Mouse (Mus musculus): ENCODE measurements around the gene Drd2. TPM values are rescaled to one million over a fixed set of nuclear protein-coding genes. Genes with fewer than 3 reads are reported as not detected.

Gene Drd2
- total RNA-seq (2021): 1 to 10 TPM; 3.2 to 3.5 TPM

- no peak for DNase-seq
Measured at GRCm38 (mm10) chr9:49340136-49341043, at the start of gene Drd2. Gene Drd2 (plus strand): TSS chr9:49340627.

- DNase-seq: no peak
Measured at GRCm38 (mm10) chr9:49295101-49295500, 45.3 kb upstream of the Drd2 start.

DNA sequence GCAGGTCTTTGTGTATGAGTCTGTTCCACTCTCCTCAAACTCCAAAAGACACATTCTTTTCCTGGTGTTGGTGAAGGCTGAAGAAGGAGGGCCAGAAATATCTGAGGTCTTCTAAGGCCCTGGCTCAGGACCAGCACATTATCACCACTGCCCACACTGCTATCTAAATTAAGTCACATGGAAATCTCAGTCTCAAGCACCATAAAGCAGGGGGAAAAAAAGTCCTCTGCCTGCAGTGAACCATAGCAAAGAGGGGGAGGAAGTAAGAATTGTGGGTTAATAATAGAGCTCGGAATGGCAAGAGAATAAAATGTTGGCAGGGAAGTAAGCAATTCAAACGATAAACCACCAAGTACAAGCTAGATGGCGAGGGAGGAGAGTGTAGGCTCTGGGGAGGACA, 32.9 kb upstream of the Drd2 start:
- DNase-seq: no peak

- DNase-seq: no peak
Measured at GRCm38 (mm10) chr9:49310821-49311220, 29.6 kb upstream of the Drd2 start.

DNA sequence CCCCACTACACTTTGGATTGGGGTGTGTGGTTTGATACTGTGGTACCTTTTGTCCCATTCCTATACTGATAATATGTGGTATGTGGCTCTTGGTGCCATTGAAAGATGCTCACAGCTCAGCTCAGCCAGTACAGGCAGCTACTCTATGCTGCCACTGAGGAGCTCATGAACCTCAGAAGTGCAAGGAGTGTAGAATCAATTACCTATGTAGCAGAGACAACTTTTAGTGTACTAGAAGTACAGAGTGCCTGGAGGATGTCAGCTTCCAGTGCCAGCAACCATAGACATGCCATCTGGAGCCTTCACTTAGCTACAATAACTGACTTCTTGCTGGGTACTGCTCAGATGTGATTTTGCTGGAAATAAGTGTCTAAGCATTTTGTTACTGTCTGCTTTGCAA, 21.8 kb upstream of the Drd2 start:
- DNase-seq: no peak

- no peak for DNase-seq
Measured at GRCm38 (mm10) chr9:49341044-49341365, 578 bp downstream of the Drd2 start.

GRCm38 (mm10) chr9:49365763-49366162, 25.3 kb downstream of the Drd2 start:
- no peak for DNase-seq

DNA sequence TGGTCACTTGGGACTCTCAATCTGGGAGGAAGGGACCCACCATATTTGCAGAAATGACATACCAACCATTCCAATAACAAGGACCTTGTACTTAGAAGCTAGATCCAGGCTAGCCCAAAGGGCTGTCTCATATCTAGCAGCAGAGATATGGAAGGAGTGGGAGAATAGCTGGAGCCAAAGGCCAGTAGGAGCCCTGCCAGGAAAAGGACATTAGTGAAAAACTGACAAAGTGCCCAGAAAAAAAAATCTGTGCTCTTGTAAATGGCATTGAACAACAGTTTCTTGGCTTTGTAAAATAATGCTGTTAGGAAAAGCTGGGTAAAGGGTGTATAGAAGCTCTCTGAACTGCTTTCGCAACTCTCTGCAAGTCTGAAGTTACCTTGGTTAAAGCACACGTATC, 33.5 kb downstream of the Drd2 start:
- no peak for DNase-seq

DNA sequence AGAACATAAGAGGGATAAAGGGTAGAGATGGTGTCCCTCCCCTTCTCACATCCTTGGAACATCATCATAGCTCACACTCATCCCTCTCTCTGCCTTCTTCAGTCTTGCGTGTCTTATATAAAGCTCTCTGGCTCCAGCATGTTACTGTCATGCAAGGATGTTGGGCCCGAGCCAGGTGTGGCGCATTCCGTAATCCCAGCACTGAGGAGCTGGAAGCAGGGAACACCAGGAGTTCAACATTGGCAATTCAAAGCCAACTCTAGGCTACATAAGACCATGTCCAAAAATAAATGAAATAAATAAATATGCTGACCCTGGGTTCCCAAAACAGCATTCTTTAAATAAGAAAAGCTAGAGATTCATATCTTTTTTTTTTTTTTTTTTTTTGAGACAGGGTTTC, 39.5 kb downstream of the Drd2 start:
- no peak for DNase-seq

DNA sequence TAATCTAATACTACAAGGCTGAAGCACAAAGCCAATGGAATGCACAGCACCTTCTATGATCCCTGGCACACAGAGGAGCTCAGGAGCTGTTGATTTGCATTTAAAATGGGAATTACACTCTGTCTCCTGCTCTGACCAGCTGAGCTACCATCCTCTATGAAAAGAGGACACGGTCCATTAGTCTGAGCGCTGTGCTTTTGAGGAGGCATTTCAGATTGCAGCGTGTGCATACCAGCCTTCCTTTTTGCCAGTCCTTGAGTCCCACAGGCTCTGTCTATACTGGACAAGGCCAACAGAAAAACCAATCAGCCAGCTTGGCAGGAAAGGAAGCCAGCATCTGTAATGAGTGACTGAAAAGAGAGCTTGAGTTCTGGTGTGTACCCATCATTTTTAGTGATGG, 43.6 kb downstream of the Drd2 start:
- DNase-seq: no peak

DNA sequence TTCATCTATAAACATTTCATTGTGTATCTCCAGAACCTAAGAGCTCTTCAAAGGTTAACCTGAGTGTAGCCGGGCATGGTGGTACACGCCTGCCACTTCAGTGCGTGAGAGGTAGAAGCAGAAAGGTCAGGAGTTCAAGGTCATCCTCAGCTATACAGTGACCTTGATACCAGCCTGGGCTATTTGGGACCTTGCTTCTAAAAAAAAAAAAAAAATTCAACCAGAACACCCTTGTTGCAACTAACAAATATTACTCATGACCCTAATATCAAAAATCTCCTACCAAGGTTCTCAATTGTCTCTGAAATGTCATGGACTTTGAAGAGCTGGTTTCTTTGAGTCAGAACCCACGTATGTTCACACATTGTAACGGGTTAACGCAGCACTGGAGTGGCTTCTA, 44.4 kb downstream of the Drd2 start:
- no peak for DNase-seq

DNA sequence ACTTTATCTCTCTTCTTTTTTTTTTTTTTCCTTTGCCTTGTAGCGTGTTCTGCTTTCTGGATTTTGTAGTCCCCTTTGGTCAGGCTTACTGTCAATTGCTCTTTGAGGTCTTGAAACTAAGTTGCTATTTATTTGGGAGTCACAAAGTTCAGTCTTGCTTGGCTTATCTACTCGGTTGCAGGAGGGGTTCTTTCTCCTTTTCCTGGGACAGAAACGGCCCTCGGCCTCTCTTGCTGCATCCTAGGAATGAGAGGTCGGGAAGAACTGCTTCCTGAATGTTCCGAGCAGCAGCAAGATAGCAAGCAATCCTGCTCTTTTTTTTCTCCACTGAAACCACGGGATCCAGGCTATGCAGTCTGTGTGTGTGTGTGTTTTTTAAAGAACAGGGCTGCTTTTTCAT, 44.9 kb downstream of the Drd2 start:
- DNase-seq: no peak

DNA sequence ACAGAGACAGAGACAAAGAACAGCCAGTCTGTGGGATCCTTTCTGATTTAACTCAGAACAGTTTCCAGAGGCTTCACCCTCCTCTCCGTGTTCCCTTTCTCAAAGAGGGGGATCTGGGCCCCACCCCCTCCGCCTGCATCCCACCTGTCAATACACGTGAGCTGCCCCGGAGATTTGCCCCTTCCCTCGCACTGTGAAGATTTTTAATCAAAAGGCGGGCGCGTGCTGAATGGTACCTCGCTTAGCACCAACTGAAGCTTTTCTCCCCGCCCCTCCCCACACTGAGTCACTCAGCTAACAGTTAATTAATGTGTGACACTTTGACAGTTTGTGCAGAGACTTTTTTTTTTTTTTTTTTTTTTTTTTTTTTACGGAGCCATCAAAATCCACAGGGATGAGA, 45.7 kb downstream of the Drd2 start:
- no peak for DNase-seq

DNA sequence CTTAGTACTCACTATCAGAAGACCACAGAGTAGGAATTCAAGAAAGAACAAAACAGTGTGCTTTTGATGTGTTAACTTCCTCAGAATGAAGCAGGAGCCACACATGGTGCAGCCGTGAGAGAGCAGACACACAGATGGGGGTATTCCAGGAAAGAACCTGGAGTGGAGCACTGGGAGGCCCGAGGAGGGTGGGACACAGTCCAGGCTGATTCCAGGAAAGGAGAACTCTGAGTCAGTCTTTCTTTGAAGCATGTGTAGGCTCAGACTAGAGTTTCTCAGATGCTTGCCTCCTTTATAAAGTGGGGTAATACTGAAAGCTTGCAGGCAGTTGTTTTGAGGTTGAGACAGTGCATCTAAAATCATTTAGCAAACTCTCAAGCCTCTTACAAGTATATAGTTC, 51.8 kb downstream of the Drd2 start:
- DNase-seq: no peak

DNA sequence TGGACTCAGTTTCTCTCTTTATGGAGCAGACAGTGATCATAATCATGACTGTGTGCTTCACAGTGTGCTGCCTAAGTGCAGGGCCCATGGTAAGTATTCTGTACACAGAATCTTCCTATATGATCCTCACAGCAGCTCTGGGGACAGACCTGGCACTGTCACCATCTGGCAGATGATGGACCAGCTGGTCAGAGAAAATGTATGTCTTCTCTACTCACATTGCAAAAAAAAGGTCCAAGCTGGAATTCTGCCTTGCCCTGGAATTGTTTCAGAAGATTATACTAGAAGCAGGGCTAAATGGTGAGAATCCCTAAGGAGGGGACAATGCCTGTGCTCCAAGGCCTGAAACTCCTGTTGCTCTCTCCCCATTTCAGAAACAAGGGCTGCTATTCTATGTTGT, 55.6 kb downstream of the Drd2 start:
- no peak for DNase-seq

DNA sequence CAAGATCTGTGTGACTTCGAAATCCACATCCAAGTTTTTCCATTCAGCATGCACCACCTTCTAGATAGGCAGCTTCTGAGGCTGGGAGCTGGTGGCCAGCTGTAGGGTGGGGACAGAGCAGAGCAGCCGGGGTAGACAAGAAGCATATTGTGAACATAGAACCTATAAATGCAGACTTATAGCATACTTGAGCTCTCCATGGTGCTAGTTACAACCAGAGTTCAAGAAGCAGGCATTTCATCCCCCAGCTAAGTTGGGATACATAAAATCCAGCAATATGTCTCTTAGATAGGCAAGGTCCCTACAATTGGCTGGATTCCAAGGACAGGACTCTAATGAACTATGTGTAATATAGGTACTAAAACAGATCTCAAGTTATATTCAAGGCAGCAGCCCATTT, 63.3 kb downstream of the Drd2 start:
- DNase-seq: no peak

DNA sequence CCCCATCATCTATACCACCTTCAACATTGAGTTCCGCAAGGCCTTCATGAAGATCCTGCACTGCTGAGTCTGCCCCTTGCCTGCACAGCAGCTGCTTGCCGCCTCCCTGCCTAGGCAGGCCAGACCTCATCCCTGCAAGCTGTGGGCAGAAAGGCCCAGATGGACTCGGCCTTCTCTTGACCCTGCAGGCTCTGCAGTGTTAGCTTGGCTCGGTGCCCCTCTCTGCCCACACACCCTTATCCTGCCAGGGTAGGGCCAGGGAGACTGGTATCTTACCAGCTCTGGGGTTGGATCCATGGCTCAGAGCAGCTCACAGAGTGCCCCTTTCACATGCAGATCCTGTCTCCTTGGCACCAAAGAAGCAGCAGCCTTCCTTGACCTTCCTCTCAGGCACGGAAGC, 66.6 kb downstream of the Drd2 start:
- no peak for DNase-seq

DNA sequence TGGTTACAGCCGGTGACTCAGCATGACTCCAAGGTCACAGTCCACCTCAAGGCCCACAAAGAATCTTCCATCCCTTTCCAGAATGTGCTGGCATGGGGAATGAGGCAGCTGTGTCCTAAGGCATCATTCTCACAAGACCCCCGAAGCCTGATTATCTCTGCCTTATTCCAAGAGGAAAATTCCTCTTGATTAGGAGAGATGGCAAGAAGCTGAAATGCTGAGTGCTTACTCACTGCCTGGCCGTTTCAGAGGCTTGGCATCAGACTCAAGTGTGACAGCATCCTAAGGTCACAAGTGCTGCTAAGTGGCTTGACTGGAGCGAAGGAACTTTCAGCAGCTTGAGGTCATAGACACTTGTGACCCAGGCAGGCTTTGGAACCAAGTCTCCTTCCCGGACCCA, 70.2 kb downstream of the Drd2 start:
- no peak for DNase-seq

DNA sequence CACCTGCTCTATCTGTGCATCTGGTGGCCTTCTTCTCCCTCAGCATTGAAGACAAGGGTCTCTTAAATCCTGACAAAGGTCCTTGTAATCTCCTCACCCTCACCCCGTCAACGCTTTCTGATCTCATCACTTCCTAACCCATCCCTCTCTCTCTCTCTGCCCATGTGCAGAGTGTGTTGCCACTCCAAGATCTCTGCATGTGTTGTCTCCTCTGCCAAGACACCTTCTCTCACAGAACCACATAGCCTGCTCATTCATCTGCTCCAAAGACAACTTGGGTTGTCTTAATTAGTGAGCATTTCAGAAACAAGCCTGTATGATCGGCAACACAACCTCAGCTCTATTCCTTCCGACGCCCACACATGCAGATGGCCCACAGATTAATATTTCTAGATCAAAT, 83.4 kb downstream of the Drd2 start:
- no peak for DNase-seq

- DNase-seq: no peak
Measured at GRCm38 (mm10) chr9:49425585-49425984, 85.2 kb downstream of the Drd2 start.

DNA sequence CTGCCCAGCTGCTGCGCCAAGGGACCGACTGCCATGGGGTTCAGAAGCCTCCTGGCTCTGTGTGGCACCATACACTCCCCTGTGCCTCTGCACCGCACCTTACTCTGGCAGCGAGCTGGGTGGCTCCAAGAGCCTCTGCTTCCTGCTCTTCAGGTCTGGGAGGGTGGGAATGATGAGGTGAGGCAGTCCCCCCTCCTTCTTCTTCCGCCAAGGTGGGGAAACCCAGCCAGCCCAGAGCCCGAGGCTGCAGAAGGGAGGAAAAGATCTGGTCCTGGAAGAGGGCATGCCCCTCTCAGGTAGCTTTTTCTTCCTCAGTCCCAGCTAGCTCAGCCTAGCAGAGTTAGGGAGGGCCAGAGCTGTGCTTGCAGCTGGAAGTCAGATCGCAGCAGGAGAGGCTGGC, 86.5 kb downstream of the Drd2 start, which contains the start of gene Ankk1:
Ankk1 (minus strand) TSS at position 101 of the 400 bp plus-strand sequence.
- no peak for DNase-seq

GRCm38 (mm10) chr9:49427478-49427877, 87.1 kb downstream of the Drd2 start:
- no peak for DNase-seq

DNA sequence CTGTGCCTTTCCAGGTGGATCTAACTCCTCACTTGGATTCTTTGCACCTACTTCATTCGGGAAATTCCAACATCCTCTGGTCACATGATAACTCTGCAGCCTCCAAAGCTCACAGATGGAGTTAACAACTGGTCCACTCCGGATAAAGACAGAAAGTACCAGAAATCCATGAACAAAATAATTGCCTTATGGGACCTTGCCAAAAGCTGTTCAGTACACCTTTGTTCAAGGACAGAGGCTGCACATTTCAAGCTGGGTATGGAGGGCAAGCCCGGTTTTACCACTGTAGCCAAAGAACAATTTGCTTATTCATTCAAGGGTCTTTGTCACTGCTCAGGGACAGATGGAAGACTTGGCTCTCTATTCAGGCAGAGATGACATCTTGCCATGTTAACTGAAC, 102.2 kb downstream of the Drd2 start:
- DNase-seq: no peak

- no peak for DNase-seq
Measured at GRCm38 (mm10) chr9:49450491-49450890, 110.1 kb downstream of the Drd2 start.

DNA sequence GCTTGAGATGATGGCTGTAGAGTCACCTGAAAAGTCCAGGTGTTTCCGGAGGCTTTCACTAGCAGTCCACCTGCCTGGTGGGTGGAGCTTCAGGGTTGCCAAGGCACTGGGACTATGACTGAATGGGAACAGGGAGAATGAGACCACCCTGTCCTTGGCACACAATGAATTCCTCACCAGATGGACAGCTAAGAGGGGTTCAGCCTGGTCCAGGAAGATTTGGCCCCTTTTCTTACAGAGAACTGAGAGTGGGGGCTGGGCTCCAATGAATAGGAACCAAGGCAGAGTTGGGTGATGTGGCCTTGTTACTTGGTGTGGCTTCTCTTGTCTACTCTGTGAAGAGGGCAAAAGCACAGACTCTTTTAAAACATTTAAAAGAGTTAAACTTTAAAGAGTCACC, 112.0 kb downstream of the Drd2 start:
- DNase-seq: no peak
